Mouse (Mus musculus): ENCODE results near the gene Vwa3b.
A peak's percentile ranks its signal among the peaks of the same experiment; 100 is the strongest.

The Vwa3b gene

DNA sequence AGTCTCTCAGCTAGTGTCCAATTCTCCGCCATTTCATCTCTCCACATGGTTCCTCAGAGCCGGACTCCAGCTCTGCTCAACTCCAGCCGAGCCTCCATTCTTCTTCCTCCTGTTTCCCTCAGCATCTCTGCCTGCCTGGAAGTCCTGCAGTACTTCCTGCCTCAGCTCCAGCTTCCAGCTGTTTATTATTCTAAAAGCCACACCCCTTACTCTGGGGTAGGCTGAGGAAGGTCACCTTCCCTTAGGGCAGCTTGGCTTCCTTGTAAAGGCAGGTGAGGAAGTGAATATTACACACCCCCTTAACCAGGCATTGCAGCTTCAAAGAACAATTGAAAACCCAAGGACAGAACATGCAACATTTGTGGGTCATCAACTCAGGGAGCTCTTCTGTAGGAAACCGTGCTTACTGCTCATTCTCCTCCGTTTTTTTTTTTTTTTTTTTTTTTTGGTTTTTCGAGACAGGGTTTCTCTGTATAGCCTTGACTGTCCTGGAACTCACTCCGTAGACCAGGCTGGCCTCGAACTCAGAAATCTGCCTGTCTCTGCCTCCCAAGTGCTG is 103.7 kb downstream of the Vwa3b start:
- no peak for DNase-seq

DNA sequence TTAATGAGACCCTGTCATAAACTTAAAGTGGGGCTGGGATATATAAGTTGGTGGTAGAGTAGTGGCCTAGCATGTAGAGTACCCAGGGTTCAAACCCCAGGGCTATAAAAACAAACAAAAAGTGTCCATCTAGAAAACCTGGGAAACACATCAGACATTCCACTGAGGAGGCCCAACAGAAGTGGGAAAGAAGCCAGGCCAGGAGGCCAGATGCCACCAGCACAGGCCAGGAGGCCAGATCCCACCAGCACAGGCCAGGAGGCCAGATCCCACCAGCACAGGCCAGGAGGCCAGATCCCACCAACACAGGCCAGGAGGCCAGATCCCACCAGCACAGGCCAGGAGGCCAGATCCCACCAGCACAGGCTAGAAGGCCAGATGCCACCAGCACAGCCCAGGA is 104.8 kb downstream of the Vwa3b start:
- no peak for DNase-seq

DNA sequence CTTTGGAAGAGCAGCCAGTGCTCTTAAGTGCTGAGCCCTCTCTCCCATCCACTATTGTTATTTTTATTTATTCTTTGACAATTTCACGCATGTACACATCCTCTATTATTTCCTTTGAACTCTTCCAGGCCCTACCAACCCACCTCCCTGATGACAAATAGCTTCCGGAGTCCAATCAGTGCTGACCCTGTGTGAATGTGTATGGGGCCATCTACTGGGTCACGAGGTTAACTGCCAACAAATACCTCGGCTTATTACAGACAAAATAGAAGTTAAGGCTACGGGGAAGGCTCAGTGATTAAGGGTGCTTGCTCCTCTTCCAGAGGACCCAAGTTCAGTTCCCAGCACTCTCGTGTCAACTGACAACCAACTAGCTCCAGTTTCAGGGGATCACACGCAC is 106.0 kb downstream of the Vwa3b start:
- DNase-seq, result no peak

DNA sequence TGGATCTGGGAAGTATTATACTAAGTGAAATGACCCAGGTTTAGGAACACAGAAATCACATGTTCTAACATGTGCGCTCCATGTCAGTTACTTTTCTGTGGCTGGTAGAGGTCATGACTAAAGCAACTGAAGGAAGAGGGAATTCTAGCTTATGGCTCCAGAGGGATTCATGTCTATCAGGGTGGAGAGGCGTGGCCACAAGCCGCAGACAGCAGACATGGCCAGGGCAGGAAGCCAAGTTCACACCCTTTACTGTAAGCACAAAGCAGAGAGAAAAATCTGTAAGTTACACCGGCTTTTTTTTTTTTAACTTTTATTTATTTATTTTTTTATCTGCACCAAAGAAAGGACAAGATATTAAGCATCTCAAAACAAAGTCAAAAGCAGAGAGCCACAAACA is 119.6 kb downstream of the Vwa3b start:
- no peak for DNase-seq

DNA sequence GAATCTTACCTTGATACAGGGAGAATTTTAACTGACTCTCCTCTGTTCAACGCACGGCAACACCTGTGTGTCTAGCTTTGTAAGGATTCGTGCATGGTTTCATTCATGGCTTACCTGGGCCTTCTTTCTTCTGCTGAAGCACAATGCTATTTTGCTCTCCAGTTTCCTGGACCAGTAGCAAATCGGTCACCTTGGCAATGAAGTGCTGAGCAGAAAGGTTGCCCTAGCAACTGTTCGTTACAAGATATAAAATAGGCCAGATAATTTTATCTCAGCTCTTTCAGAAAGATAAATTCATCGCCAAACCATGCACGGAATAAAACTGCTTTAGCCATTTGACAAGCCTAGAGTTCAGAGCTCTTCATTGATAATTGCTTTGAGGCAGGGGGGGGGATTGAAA is 123.5 kb downstream of the Vwa3b start:
- no peak for DNase-seq

DNA sequence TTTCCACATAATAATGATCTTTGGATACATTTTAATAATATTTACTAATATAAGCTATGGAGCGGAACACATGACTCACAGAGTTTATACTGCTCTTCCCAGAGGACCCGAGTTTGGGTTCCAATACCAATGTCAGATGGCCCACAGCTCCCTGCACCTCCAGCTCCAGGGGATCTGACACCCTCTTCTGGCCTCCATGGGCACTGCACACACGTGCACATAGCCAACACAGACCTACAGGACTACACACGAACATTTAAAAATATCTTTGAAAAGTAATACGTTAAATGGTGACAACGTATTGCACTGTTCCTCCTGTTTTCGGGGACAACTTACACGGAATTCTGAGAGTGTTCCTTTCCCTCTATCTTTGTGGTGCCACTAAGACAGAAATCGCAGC is 125.5 kb downstream of the Vwa3b start:
- peak; percentile 18 for DNase-seq

DNA sequence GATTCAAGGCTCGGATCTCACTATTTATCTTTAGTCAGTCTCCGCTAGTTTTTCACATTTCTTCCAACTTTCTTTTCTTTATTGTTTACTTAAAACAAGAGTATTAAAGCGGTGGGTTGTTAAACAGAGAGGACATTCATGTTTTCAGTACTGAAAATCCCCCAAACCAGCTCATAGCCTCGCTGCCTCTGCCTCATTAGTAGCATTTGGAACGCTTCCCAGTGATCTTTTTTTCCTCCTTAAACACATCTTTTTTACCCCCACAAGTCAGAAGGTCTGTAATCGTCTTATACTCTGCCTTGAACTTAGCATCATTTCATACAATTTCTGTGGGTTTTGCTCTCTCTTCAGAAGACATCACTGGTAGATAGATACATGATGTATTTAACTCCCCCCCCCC is 139.7 kb downstream of the Vwa3b start:
- DNase-seq, result no peak

DNA sequence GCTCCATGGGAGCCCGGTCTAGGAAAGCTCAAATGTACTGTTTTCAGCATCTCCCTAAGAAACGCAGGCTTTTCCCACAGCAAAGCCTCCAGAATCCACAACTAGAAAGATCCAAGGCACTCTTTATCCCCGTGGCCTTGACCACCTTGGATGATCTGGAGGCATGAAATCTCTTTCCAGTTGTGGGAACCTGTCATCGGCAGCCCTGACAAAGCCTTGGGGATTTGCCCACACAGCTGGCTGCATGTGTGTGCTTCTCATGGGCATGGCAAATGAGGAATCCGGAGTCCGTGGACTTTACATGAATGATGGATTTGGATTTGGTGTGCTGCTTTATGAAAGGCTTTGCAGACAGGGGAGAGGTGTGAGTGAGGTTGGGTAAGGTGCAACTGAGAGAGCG is 141.5 kb downstream of the Vwa3b start:
- no peak for DNase-seq

DNA sequence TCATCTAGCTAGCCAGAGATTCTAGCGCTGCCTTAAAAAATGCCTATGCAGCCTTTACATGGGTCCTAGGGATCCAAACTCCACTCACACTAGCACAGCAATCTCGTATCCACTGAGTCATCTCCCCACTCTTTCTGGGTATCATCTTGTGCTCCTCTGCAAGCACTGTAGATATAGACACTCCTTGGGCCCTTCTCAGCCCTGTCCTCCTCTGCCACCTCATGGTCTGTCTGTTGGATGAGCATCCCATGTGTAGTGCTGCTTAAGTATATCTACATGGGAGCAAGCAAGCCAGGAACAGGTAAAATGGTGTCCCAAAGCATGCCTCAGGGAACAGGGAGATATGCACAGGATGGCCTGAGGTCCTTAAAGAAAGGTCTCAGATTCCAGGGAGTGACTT is 151.5 kb downstream of the Vwa3b start:
- no peak for DNase-seq

DNA sequence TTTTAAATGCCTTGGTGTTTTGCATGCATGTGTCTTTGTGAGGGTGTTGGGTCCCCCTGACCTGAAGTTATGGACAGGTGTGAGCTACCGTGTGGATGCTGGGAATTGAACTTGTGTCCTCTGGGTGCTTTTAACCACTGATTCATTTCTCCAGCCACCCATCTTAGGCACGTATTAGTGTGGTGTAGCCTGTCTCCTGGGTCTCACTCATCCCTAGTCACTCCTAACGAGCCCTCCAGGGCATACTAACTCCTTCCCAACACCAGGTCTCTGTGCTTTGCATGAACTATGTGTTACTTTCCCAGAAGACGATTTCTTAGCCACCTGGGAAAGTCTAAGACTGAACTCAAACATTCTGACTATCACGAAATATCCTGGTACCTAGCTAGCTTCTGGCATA is 153.5 kb downstream of the Vwa3b start:
- no peak for DNase-seq

DNA sequence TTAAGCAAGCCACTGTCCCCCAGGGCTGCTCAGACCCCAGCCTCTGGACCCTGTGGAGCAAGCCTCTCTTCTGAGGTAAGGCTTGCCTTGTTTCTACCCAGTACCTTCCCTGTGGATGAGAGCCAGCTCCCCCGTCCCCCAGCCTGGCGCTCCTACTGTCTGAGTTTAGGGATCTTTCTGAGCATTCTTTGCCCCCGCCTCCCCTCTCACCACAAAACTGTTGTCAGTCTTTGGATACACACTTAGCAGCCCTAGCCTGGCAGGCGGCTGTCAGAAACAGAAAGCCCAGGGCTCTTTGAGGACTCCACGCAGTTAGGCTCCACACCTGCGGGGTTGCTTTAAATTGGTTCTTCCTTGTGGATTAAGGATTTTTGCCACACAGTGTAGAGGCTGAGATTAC is 160.7 kb downstream of the Vwa3b start:
- DNase-seq, result no peak

DNA sequence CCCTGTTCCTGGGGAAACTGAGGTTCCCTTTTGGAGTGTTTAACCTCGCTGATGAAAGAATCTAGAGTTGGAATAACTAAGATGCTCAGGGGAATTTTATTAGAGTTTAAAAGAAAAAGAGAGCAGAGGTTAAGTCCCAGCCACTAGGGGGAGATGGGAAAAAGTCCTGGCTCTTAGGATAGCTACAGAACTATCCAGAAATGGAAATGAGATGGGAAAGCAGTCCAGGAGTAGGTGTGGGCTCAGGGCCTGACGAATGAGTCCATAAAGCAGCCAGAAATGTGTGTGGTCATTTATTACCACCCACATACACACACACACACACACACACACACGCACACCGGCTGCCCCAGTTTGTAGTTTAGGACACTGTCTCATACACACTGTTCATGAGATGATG is 168.2 kb downstream of the Vwa3b start:
- peak; percentile 15 for DNase-seq

DNA sequence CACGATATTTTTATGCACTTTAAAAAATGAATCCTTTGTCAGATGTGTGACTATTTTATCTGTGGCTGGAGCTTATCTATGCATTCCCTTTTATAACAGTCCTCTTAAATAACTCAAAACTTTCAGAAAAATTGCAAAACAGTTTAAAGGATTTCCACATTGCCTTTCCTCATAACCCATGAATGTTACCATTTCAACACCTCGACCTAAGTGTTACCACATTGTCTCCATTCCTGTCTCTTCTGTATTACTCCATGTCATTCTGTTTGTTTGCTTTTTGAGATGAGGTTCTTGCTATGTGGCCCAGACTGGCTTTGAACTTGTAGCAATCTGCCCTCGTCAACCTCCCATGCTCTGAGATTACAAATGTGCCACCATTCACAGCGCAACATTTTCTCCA is 175.0 kb downstream of the Vwa3b start:
- DNase-seq, result no peak

DNA sequence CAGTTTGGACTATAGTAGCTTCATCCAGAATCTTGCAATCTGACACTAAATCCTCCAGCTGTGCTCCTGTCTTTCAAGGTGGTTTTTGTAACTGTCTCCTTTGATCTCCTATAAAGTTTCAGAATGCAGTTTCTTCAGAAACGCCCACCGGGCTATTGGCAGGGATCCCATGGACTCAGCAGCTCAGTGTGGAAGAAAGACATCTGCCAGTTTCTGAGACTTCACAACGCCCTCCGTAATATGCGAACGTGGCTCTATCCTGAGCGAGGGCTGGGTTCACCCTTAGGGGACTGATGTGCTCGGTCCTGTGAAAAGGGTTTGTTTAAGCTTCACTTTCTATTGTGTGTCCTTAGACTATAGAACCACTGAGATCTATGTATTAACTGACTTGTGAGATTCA is 181.3 kb downstream of the Vwa3b start:
- no peak for DNase-seq

DNA sequence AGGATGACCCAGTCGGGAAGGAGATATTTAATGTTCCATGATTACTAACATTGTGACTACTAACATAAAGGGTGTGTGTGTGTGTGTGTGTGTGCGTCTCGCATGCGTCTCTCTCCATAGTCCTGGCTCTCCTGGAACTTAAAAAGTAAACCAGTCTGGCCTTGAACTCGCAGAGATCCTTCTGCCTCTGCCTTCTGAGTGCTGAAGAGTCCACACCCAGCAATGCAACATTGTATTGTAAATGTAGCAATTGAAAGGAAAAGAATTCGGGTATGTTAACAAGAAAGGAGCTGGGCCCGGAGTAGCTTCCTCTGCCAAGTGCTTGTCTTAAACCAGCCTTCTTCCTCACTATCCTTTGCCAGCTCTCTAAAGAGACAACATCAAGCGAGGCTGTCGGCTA is 186.0 kb downstream of the Vwa3b start:
- no peak for DNase-seq

DNA sequence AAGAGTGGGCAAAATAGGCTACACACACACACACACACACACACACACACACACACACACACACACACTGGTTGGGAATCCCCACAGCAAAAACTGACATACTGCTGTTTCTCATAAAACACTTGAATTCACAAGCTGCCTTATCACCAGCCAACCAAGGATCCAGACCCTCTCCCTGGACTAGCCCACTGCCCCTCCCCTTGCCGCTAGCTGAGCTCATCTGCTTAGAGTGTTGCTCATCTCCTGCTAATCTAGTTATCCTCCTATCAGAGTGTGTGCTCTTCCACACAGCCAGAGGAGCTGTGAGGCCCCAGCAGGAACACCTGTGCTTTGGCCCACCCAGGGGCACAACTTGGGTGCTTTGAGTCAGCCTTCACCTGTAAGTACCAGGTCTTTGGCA is 187.7 kb downstream of the Vwa3b start, which contains the start of gene Cnga3:
Cnga3 (plus strand) TSS at position 291 of the 400 bp plus-strand sequence.
- DNase-seq, result no peak

DNA sequence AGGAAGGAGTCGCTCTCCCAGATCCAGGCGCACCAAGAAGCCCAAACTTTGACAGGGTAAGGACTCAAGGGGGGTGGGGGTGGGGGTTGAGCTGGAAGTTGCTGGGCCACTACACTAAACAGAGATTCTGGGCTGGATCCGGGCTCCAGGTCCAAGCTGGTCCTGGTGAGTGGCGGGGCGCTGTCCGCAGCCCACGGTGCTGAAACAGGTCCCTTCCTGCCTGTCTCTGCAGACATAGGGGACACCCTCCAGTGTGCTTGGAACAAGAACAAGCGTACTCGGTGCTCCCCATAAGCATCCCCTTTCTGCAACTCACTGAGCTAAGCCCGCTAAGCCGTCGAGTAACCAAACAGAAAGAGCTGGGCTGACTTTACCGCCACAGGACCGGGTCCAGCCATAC is 192.0 kb downstream of the Vwa3b start:
- DNase-seq, result peak; percentile 31

DNA sequence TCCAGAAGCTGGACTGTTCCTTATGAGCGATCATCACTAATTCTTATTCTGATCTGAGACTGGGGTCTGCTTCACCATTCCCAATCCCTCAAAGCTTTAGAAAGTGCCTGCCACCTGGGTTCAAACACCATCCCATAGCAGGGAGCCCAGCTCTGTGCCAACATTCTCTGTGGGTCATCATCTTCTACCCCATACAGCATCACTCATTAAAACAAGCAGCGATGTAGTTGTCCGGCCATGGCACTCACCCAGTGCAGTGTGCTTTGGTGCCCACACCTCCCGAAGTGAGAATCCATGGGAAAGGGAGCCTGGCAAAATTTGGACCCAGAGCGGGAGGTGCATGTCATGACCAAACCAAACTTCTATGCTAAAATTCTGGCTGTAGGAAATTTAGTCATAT is 193.2 kb downstream of the Vwa3b start:
- no peak for DNase-seq

DNA sequence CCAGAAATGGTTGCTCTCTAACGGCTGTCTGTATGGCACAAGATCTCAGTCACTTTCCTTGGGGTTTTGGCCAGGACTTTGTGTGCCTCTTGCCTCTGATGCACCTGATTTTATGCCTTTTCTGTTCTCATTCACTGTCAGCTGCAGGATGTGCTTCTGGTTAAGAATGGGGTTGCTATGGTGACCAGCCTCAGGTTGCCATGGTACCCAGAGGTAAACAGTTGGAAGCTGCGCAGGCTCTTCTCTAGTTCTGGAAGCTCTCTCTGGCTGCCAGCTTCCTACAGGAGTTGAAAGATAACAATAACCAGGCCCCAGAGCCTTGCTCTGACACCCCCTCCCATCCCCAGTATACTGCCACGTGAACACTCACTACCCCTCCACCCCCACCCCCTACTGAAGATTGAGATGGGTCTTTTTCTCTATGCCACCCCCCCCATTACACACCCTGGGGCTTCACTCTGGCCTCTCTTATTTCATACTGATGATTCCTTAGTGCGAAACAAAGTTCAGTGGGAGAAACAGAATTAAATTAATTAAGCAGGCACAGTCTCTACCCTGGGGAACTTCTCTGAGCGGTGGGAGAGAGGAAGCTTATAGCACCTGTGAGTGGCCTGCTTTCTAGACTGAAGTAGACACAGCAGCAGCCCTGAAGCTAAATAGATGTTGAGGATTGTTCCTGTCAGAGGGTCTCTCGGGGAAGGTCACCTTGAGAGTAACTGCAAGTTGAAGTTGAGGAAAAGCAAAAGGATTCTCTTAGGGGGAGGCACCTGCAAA is 193.9 kb downstream of the Vwa3b start:
- peak; percentile 74 for DNase-seq

DNA sequence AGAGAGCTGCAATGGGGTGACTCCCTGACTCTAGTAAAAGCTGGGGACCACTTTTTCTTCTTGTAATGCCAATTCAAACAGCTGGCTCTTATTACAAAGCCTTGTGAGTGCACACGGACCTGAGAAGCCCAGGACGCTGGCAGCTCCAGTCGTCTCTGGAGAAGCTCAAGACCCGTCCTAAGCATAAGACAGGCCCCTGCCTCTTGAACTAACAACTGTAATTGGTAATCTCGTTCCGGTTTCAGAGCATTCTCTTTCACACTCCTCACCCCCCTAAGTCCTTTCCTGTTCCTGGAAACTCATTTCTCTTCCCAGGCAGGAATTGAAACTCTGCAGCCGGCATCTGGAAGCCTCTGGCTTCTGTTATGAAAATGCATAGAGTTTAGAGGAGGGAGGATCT is 195.6 kb downstream of the Vwa3b start:
- no peak for DNase-seq

DNA sequence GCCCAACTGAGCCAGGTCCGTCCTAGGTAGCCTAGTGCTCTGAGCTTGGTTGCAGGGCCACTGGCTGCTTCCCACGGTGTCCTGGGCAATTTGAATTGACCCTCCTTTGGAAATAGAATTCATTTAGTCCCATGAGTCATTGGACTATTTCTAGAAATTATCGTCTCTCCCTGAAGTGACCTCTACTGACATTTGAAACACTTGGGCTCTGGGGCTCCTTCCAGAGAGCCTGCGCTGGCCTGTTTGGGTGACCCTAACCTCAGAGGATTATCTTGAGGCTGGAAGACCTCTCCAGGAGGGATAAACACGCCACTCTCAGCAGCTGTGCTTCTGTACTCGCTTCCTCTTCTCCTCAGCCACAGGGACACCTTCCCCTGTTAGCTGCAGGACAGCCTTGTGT is 204.0 kb downstream of the Vwa3b start:
- DNase-seq, result no peak

DNA sequence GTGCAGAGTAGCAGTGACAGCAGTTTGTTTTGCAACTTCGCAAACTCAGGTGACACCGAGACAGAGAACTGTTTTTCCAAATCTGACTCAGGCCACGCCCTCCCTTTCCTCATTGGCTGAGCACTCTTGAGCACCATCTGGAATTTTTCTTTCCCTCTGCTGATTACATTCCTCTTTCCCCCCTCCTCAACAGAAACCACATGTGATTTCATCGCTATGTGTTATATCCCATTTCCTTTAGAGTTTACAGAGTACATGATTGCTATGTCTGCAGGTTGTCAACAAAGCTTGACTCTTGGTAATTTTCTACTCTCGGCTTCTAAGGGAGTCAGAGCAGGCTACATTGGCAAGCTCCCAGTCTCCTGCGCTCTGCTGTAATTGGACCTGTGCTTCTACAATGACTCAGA is 204.9 kb downstream of the Vwa3b start:
- DNase-seq, result peak; percentile 29

Measured in right cerebral cortex, postnatal 14 days (tissue).